Mouse (Mus musculus) erythroblast, embryonic 14.5 days (primary cell): Measurements from ENCODE around the gene Cacnb2. TPM values are rescaled to one million over a fixed set of nuclear protein-coding genes. Genes with fewer than 3 reads are reported as not detected.

ENCODE experiments used
- H3K27me3 ChIP-seq: 2 replicates; pipeline ENCODE4 v1.6.1; 2012; ENCODE audit warnings: inconsistent platforms; ENCODE audit not compliant: control insufficient read depth
- H3K36me3 ChIP-seq: 2 replicates; pipeline ENCODE4 v1.6.1; 2012; ENCODE audit warnings: mild to moderate bottlenecking, inconsistent platforms; ENCODE audit not compliant: control insufficient read depth
- H3K4me1 ChIP-seq: 2 replicates; pipeline ENCODE4 v1.6.1; 2012; ENCODE audit warnings: inconsistent platforms; ENCODE audit not compliant: control insufficient read depth
- H3K4me3 ChIP-seq: replicated peaks from 2 replicates; pipeline ENCODE3; 2012; ENCODE audit warnings: moderate library complexity, mild to moderate bottlenecking, inconsistent platforms
- H3K9me3 ChIP-seq: 2 replicates; pipeline ENCODE4 v1.6.1; 2012; ENCODE audit warnings: low read length, inconsistent platforms, mixed read lengths; ENCODE audit not compliant: control insufficient read depth
- GATA1 ChIP-seq: IDR thresholded peaks from 2 replicates; pipeline ENCODE4 v1.6.1; 2012; ENCODE audit warnings: low read length, inconsistent platforms, mixed read lengths
- TAL1 ChIP-seq: IDR thresholded peaks from 3 replicates; pipeline ENCODE4 v1.6.1; 2012; ENCODE audit warnings: low read length, inconsistent platforms, mixed read lengths
- polyA plus RNA-seq: library from polyadenylated mRNA; stranded (reverse); fragments of >175 nt; gene quantifications from 2 replicates; pipeline ENCODE4 v1.2.3, GENCODE M21; 2012

Gene Cacnb2
- polyA plus RNA-seq, 1 experiment = not detected

- TF ChIP-seq GATA1 (no peak), TAL1 (no peak)
- no peaks in the 10 kb centered on the region for H3K4me1 ChIP-seq
These were observed 280.6 kb downstream of the Cacnb2 start for GRCm38 (mm10) chr2:14883460-14883859.

GRCm38 (mm10) chr2:14888406-14889195, 285.7 kb downstream of the Cacnb2 start:
- TF ChIP-seq TAL1 (no peak), GATA1 (no peak)
- H3K4me1 ChIP-seq = no peaks in the 10 kb centered on the region

More at GRCm38 (mm10) chr2:14883460-14883859, 280.6 kb downstream of the Cacnb2 start:
- Histone ChIP-seq H3K4me3 (no peak overlapping the region), H3K36me3 (no peaks in the 10 kb centered on the region), H3K27me3 (no peaks in the 10 kb centered on the region), H3K9me3 (no peaks in the 10 kb centered on the region)

GRCm38 (mm10) chr2:14903837-14904236, 300.9 kb downstream of the Cacnb2 start:
- H3K36me3 ChIP-seq = no peaks in the 10 kb centered on the region
- H3K4me1 ChIP-seq = no peaks in the 10 kb centered on the region
- no peaks in the 10 kb centered on the region for H3K9me3 ChIP-seq
- TF ChIP-seq TAL1 (no peak), GATA1 (no peak)
- H3K4me3 ChIP-seq = no peak overlapping the region
- H3K27me3 ChIP-seq = no peaks in the 10 kb centered on the region

More at GRCm38 (mm10) chr2:14888406-14889195, 285.7 kb downstream of the Cacnb2 start:
- Histone ChIP-seq H3K36me3 (no peaks in the 10 kb centered on the region), H3K9me3 (no peaks in the 10 kb centered on the region), H3K27me3 (no peaks in the 10 kb centered on the region), H3K4me3 (no peak overlapping the region)

- no peaks in the 10 kb centered on the region for H3K9me3 ChIP-seq
- H3K4me3 ChIP-seq = no peak overlapping the region
- TF ChIP-seq TAL1 (no peak), GATA1 (no peak)
These were observed 302.0 kb downstream of the Cacnb2 start for GRCm38 (mm10) chr2:14904865-14905264.

GRCm38 (mm10) chr2:14907124-14907925, 304.4 kb downstream of the Cacnb2 start:
- TF ChIP-seq TAL1 (no peak), GATA1 (no peak)
- Histone ChIP-seq H3K4me1 (no peaks in the 10 kb centered on the region), H3K36me3 (no peaks in the 10 kb centered on the region), H3K9me3 (no peaks in the 10 kb centered on the region), H3K4me3 (no peak overlapping the region), H3K27me3 (no peaks in the 10 kb centered on the region)

More at GRCm38 (mm10) chr2:14904865-14905264, 302.0 kb downstream of the Cacnb2 start:
- Histone ChIP-seq H3K4me1 (no peaks in the 10 kb centered on the region), H3K36me3 (no peaks in the 10 kb centered on the region), H3K27me3 (no peaks in the 10 kb centered on the region)

- Histone ChIP-seq H3K9me3 (no peaks in the 10 kb centered on the region), H3K4me3 (no peak overlapping the region), H3K36me3 (no peaks in the 10 kb centered on the region), H3K27me3 (no peaks in the 10 kb centered on the region), H3K4me1 (no peaks in the 10 kb centered on the region)
- TF ChIP-seq GATA1 = no peak
- TF ChIP-seq TAL1 = no peak
These were observed 314.8 kb downstream of the Cacnb2 start for GRCm38 (mm10) chr2:14917585-14918247.

- no peak overlapping the region for H3K4me3 ChIP-seq
- H3K27me3 ChIP-seq = no peaks in the 10 kb centered on the region
- no peaks in the 10 kb centered on the region for H3K4me1 ChIP-seq
- no peaks in the 10 kb centered on the region for H3K36me3 ChIP-seq
- TF ChIP-seq TAL1 (no peak), GATA1 (no peak)
- H3K9me3 ChIP-seq = no peaks in the 10 kb centered on the region
These were observed 327.0 kb downstream of the Cacnb2 start for GRCm38 (mm10) chr2:14929866-14930265.

- no peaks in the 10 kb centered on the region for H3K36me3 ChIP-seq
- no peaks in the 10 kb centered on the region for H3K9me3 ChIP-seq
- TF ChIP-seq GATA1 = no peak
- no peak for TF ChIP-seq TAL1
- no peaks in the 10 kb centered on the region for H3K27me3 ChIP-seq
- H3K4me1 ChIP-seq = no peaks in the 10 kb centered on the region
- H3K4me3 ChIP-seq = no peak overlapping the region
These were observed 329.1 kb downstream of the Cacnb2 start for GRCm38 (mm10) chr2:14931968-14932367.

- Histone ChIP-seq H3K4me1 (no peaks in the 10 kb centered on the region), H3K4me3 (no peak overlapping the region), H3K36me3 (no peaks in the 10 kb centered on the region), H3K9me3 (no peaks in the 10 kb centered on the region), H3K27me3 (no peaks in the 10 kb centered on the region)
- no peak for TF ChIP-seq TAL1
- no peak for TF ChIP-seq GATA1
These were observed 333.6 kb downstream of the Cacnb2 start for GRCm38 (mm10) chr2:14936492-14936891.
